8 mouse cellular contexts compared by ENCODE assay signal in the genomic region with DNA sequence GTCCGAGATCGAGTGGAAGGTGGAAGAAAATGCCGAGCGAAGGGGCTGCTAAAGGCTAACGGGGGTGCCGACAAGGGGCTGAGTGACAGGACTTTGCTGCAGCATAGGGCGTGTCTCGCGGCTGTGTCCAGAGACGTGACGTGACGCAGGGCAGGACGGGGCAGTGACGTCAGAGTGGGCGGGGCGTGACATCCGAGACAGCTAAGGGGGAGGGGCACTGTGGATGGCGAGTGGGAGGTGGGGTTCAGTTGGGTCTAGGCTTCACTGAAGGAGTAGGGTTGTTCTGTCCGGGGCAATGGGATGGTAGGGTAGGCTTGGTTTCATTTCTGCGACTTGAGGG. TPM values are rescaled to one million over a fixed set of nuclear protein-coding genes. Genes with fewer than 3 reads are reported as not detected.
DNase-seq lines count a peak whose midpoint lies in the region; ATAC-seq lines count a peak whose summit lies in the region.

No protein-coding gene starts in this region.

- H3K27me3 ChIP-seq in hindbrain, embryonic 13.5 days = no peaks in the 10 kb centered on the region

- peak; percentile 95 for DNase-seq in Muller cell, postnatal 12 days (ENCODE audit: inconsistent ontology term)
- DNase-seq in cerebellum, adult 9-11 months = peak; percentile 92
- DNase-seq in frontal cortex, postnatal 10 days (ENCODE audit: low spot score in 2 of 2) = peak; percentile 87 to 92
- peak; percentile 87 to 94 for DNase-seq in layer of hippocampus, postnatal 25 days (ENCODE audit: extremely low spot score in 1 of 2, low spot score in 1 of 2)
- DNase-seq in lung, postnatal 25 days (ENCODE audit: low spot score) = peak; percentile 94
- peak; percentile 95 for DNase-seq in retina, embryonic 14.5 days (ENCODE audit: low spot score)
- peak; percentile 99 for DNase-seq in thymus, postnatal 4 days

- peaks cover 32% of the 10 kb centered on the region for H3K4me1 ChIP-seq in hindbrain, embryonic 13.5 days (replicated peaks)

- WGBS in hindbrain, embryonic 13.5 days = under 1% methylated on average over 20 of the region's 20 CpGs

- no peaks in the 10 kb centered on the region for H3K9me3 ChIP-seq in hindbrain, embryonic 13.5 days

- H3K4me3 ChIP-seq in hindbrain, embryonic 13.5 days = peak overlapping the region; percentile 80

- peaks cover 35% of the 10 kb centered on the region for H3K36me3 ChIP-seq in hindbrain, embryonic 13.5 days

- ATAC-seq in hindbrain, embryonic 13.5 days (ENCODE audit: low FRiP score) = peak; percentile 79

- H3K4me2 ChIP-seq in hindbrain, embryonic 13.5 days = peak overlapping the region; percentile 66

- peak overlapping the region; percentile 89 for H3K9ac ChIP-seq in hindbrain, embryonic 13.5 days

- peak overlapping the region; percentile 97 for H3K27ac ChIP-seq in hindbrain, embryonic 13.5 days

RNA-seq across cellular contexts. Expression of a gene that starts 0.7 kb away (rescaled TPM):
- 273 and 284 TPM in 2 replicates for polyA plus RNA-seq in hindbrain, embryonic 13.5 days (2015; fragmentation: Nextera tagmentation; extraction: Ambion mirVana)
- total RNA-seq in layer of hippocampus, postnatal 25 days (2021) = 100 to 1,000 TPM; 485 to 539 TPM

RNA-seq across cellular contexts. Expression of a gene that starts 32.7 kb away (rescaled TPM):
- 0.17 TPM in 2 replicates for polyA plus RNA-seq in hindbrain, embryonic 13.5 days (2015; fragmentation: Nextera tagmentation; extraction: Ambion mirVana)
- under 1 TPM in 1 of 2 experiments, not detected in 1; 0.10 TPM for total RNA-seq in layer of hippocampus, postnatal 25 days (2021)

RNA-seq across cellular contexts. Expression of a gene that starts 37.0 kb away (rescaled TPM):
- 1,817 and 1,895 TPM in 2 replicates for polyA plus RNA-seq in hindbrain, embryonic 13.5 days (2015; fragmentation: Nextera tagmentation; extraction: Ambion mirVana)
- 100 to 1,000 TPM; 317 to 360 TPM for total RNA-seq in layer of hippocampus, postnatal 25 days (2021)

RNA-seq across cellular contexts. Expression of a gene that starts 41.7 kb away (rescaled TPM):
- 39.1 and 39.6 TPM in 2 replicates for polyA plus RNA-seq in hindbrain, embryonic 13.5 days (2015; fragmentation: Nextera tagmentation; extraction: Ambion mirVana)
- 10 to 100 TPM; 15.3 to 17.9 TPM for total RNA-seq in layer of hippocampus, postnatal 25 days (2021)

RNA-seq across cellular contexts. Expression of a gene that starts 49.1 kb away (rescaled TPM):
- 42.2 and 44.3 TPM in 2 replicates for polyA plus RNA-seq in hindbrain, embryonic 13.5 days (2015; fragmentation: Nextera tagmentation; extraction: Ambion mirVana)
- total RNA-seq in layer of hippocampus, postnatal 25 days (2021) = 10 to 100 TPM; 64.6 to 66.6 TPM

Comparison
In these comparisons a context has a peak if more than half of its experiments do, and no peak if none do; other contexts are left out.
1. Peak in every context shown above with its lines: DNase-seq, ATAC-seq, H3K4me3 ChIP-seq and H3K27ac ChIP-seq.